Mouse (Mus musculus): ENCODE data around the gene Chst15.

DNA sequence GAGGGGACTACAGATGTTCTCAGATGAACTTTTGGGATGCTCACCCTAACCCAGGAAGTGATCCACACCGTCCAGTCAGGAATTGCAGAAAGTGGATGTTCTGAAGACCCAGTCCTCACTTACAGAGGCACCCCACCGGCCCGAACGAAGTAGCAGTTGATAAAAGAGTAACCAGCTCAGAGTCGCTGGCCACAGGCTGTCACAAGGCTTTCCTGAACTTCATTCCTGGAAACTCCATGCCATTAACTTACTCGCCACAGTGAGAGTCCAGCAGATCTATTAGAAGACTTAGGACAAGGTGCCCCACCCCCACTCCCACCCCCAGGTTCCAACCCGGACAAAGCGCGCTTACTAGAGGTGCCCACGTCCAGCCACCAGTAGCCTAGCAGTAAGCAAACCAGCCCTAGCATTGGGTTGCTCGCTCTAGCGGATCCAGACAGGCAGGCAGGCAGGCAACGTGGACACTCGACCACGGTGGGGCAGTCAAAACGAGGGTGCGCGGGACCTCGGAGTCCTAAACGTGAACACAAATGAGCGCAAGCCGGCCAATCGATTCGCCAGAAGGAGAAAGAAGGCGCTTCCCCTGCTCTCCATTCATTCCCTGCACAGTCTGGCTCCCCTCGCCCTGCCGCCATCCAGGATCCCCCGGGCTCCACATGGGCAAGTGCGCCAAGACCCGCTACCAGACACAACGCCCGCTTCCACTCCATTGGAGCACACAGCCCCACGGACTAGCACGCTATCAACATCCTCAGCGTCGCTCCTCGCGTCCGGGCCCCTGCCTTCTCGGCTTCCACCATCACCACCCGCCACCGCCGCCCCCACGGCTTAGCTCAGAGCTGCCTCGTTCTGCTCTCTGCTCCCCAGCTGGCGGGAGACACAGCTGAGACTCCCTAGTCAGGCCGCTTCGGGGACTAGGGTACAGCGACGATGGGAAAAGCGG lies 1.6 kb downstream of the Chst15 start:
- TF ChIP-seq CTCF (IDR thresholded peaks at IDR 0.05; ENCODE audit: extremely low read depth, insufficient read length, insufficient replicate concordance, low read depth, low read length) (peak; percentile 27; the same call in 1 of the 2 replicates), POLR2A (IDR thresholded peaks at IDR 0.05; ENCODE audit: low read depth, low read length) (no peak)

Measured in small intestine, adult 2 months (tissue).